Mouse (Mus musculus): ENCODE measurements at regions not wholly inside any gene's neighbourhood (a gene's known extent, or its start where the extent isn't known, plus 50 kb on each side); places are given as distances from the start of the nearest gene placed in this dataset.

DNA sequence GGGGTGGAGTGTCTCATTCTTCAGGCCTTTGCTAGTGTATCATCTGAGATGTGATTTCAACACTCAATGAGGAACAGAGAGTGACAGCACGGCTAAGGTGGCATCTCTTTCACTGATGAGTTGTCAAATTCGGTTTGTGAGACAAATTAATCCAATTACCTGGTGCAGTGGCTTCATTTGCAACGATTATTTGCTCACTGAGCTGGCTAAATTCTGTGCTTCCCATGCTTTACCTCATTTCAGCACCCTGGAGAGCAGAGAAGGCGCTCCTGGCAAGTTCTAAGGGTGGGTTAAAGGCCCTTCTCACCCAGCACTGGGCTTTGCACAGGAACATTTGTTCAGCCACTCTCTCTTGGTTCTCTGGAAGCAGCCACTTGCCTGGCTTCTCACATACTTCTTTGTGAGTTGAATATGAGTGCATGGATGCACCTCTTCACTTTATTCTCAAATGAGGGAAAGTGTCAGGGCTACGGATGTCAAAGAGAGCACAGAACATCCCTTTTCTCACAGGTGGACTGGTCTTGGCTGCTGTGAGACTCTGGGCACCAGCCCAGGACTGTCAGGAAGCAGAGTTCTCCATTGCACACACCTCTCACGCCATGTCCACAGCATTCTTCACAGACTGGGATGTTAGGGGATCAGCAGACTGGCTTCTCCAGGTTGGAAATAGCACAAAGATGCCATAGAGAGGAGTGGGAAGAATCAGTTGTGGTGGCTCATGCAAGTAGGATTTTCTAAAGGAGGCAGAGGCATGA, 193.4 kb downstream of the Sec23ip start:
- H3K36me3 ChIP-seq (ENCODE audit: control insufficient read depth, insufficient read depth, low read length), result no peaks in the 10 kb centered on the region
- 33% methylated on average over 6 of the region's 6 CpGs for WGBS
- H3K4me1 ChIP-seq (ENCODE audit: control insufficient read depth, insufficient read depth, insufficient read length, low read length), result no peaks in the 10 kb centered on the region
- TF ChIP-seq CTCF (IDR thresholded peaks at IDR 0.05; ENCODE audit: extremely low read depth, insufficient read length, insufficient replicate concordance, low read depth, low read length) (no peak), POLR2A (IDR thresholded peaks at IDR 0.05; ENCODE audit: low read depth, low read length) (no peak)
- H3K27me3 ChIP-seq (ENCODE audit: control insufficient read depth, insufficient read depth, low read length), result no peaks in the 10 kb centered on the region
- H3K27ac ChIP-seq (ENCODE audit: insufficient read depth, low read depth, low read length), result no peak overlapping the region
- H3K4me3 ChIP-seq (ENCODE audit: low read depth, low read length), result no peak overlapping the region

DNA sequence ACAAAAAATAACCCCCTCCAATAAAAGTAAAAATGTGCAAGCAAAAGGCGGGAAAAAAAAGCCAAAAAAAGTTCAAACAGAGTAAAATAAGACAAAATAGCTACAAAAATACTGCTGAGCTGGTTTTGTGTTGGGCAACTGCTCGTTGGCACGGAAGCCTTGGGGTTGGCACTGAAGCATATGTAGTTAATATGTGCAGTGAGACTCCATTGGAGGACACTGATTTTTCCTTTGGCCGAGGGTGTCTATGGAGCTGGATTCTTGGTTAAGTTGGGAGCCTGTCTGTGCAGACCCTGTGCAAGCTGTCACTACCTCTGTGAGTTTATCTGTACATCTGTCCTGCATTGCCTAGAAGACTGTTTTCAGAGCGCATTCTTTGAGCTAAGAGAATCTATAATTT, 215.8 kb downstream of the Sec23ip start:
- Histone ChIP-seq H3K4me1 (ENCODE audit: control insufficient read depth, insufficient read depth, insufficient read length, low read length) (no peaks in the 10 kb centered on the region), H3K4me3 (ENCODE audit: low read depth, low read length) (no peak overlapping the region), H3K27me3 (ENCODE audit: control insufficient read depth, insufficient read depth, low read length) (no peaks in the 10 kb centered on the region), H3K27ac (ENCODE audit: insufficient read depth, low read depth, low read length) (no peak overlapping the region), H3K36me3 (ENCODE audit: control insufficient read depth, insufficient read depth, low read length) (no peaks in the 10 kb centered on the region)
- WGBS, result 90% methylated on average over 5 of the region's 5 CpGs
- TF ChIP-seq POLR2A (IDR thresholded peaks at IDR 0.05; ENCODE audit: low read depth, low read length) (no peak), CTCF (IDR thresholded peaks at IDR 0.05; ENCODE audit: extremely low read depth, insufficient read length, insufficient replicate concordance, low read depth, low read length) (no peak)

DNA sequence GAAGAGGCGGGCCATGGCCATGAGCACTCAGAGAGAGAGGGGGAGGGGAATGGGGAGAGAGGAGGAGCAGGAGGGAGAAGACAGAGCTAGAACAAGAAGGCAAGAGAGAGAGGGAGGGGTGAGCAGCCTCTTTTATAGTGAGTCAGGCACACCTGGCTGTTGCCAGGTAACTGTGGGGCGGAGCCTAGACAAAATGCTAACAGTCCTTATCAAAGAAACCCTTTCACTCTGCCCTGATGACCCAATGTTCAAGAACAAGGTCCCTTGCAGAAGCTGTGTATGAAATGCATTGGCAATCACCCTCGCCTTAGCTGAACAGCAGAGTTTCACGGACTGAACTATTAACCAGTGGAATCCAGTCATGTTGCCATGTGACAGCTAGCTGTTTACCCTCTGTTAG, 235.2 kb downstream of the Sec23ip start:
- Histone ChIP-seq H3K4me3 (ENCODE audit: low read depth, low read length) (no peak overlapping the region), H3K27me3 (ENCODE audit: control insufficient read depth, insufficient read depth, low read length) (no peaks in the 10 kb centered on the region), H3K36me3 (ENCODE audit: control insufficient read depth, insufficient read depth, low read length) (no peaks in the 10 kb centered on the region), H3K4me1 (ENCODE audit: control insufficient read depth, insufficient read depth, insufficient read length, low read length) (no peaks in the 10 kb centered on the region), H3K27ac (ENCODE audit: insufficient read depth, low read depth, low read length) (no peak overlapping the region)
- TF ChIP-seq CTCF (IDR thresholded peaks at IDR 0.05; ENCODE audit: extremely low read depth, insufficient read length, insufficient replicate concordance, low read depth, low read length) (no peak), POLR2A (IDR thresholded peaks at IDR 0.05; ENCODE audit: low read depth, low read length) (no peak)
- WGBS, result 30% methylated on average over 3 of the region's 4 CpGs

DNA sequence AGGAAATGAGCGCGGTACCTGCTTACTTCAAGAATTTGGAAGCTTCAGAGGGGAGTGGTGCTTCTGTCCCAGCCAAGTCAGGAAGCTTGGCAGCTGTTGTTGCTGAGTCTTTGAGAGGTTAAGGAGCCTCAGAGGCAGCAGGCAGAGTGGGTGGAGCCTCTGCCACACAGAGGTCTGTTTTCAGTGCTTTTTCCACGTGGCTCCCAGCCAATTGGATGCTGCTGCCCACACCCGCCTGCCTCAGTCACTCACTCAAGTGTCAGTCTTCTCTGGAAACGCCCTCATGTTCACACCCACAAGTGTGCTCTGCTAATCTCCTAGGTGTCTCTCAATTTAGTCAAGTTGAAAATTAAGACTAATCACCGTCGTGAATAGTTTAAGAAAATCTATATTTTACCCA, 236.1 kb downstream of the Sec23ip start:
- no peaks in the 10 kb centered on the region for H3K27me3 ChIP-seq (ENCODE audit: control insufficient read depth, insufficient read depth, low read length)
- WGBS, result 34% methylated on average over 7 of the region's 7 CpGs
- no peak overlapping the region for H3K4me3 ChIP-seq (ENCODE audit: low read depth, low read length)
- H3K27ac ChIP-seq (ENCODE audit: insufficient read depth, low read depth, low read length), result no peak overlapping the region
- no peaks in the 10 kb centered on the region for H3K36me3 ChIP-seq (ENCODE audit: control insufficient read depth, insufficient read depth, low read length)
- TF ChIP-seq CTCF (IDR thresholded peaks at IDR 0.05; ENCODE audit: extremely low read depth, insufficient read length, insufficient replicate concordance, low read depth, low read length) (no peak), POLR2A (IDR thresholded peaks at IDR 0.05; ENCODE audit: low read depth, low read length) (no peak)
- no peaks in the 10 kb centered on the region for H3K4me1 ChIP-seq (ENCODE audit: control insufficient read depth, insufficient read depth, insufficient read length, low read length)

DNA sequence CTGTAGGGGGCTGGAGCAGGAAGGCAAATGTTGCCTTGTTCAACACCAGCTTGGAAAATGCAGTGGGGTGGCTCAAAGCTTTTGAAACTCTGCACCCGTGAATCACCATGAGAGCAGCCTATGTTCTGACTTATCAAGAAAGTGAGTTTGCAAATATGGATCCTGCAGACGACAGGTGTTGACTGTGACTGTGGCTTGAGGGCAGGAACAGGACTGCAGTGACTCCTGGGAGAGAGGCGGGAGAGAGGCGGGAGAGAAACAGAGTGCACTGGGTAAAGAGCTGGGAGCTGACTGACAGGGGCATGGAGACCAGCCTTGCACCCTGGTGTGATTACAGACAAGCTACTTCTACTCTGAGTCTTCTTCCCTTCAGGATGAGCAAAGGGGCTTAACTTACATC, 254.0 kb downstream of the Sec23ip start:
- TF ChIP-seq CTCF (IDR thresholded peaks at IDR 0.05; ENCODE audit: extremely low read depth, insufficient read length, insufficient replicate concordance, low read depth, low read length) (no peak), POLR2A (IDR thresholded peaks at IDR 0.05; ENCODE audit: low read depth, low read length) (no peak)
- Histone ChIP-seq H3K4me1 (ENCODE audit: control insufficient read depth, insufficient read depth, insufficient read length, low read length) (0 out of 2 replicates have a peak, but pooled peaks cover 2% of the 10 kb centered on the region), H3K27ac (ENCODE audit: insufficient read depth, low read depth, low read length) (no peak overlapping the region), H3K4me3 (ENCODE audit: low read depth, low read length) (no peak overlapping the region), H3K27me3 (ENCODE audit: control insufficient read depth, insufficient read depth, low read length) (no peaks in the 10 kb centered on the region), H3K36me3 (ENCODE audit: control insufficient read depth, insufficient read depth, low read length) (no peaks in the 10 kb centered on the region)
- WGBS, result 32% methylated on average over 4 of the region's 4 CpGs

DNA sequence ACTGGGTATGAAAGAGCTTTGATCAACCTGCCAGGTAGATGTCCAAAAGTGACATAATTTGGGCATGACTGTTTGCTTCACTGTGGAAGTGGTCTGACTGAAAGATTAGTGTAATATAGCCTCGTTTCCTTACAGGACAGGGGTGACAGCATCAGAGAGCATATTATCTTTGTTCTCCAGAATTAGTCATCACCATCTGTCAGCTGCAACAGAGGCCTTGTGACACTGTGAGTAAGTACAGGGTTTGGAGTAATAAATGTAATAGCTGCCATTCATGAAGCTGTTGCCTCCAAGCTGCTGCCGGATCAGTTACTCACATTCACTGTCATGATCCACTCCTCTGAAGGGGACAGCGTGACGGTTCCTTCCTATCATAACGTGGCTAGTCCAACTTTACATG, 254.4 kb upstream of the Plpp4 start:
- Histone ChIP-seq H3K27ac (ENCODE audit: insufficient read depth, low read depth, low read length) (no peak overlapping the region), H3K27me3 (ENCODE audit: control insufficient read depth, insufficient read depth, low read length) (no peaks in the 10 kb centered on the region), H3K4me3 (ENCODE audit: low read depth, low read length) (no peak overlapping the region), H3K4me1 (ENCODE audit: control insufficient read depth, insufficient read depth, insufficient read length, low read length) (0 out of 2 replicates have a peak, but pooled peaks cover 2% of the 10 kb centered on the region), H3K36me3 (ENCODE audit: control insufficient read depth, insufficient read depth, low read length) (no peaks in the 10 kb centered on the region)
- TF ChIP-seq CTCF (IDR thresholded peaks at IDR 0.05; ENCODE audit: extremely low read depth, insufficient read length, insufficient replicate concordance, low read depth, low read length) (no peak), POLR2A (IDR thresholded peaks at IDR 0.05; ENCODE audit: low read depth, low read length) (no peak)
- 62% methylated on average over 5 of the region's 5 CpGs for WGBS

DNA sequence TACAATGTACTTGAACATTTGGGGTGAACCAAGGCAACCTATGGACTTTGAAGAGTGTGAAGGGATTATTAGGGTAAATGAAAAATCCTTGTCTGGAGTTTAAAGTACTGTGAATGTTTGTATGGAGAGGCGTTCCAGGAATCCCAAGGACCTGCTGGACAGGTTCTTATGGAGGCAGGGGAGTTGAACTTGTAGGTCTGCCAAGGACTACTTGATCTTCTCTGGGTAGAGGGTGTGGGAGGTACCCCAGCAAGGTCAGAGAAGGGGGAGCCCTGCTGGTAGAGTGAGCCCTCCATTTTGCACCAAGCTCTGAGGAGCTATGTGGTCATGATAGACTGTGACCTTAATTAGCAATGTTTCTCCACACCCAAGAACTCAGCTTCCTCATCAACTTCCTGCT, 253.7 kb upstream of the Plpp4 start:
- Histone ChIP-seq H3K4me3 (ENCODE audit: low read depth, low read length) (no peak overlapping the region), H3K27ac (ENCODE audit: insufficient read depth, low read depth, low read length) (no peak overlapping the region), H3K4me1 (ENCODE audit: control insufficient read depth, insufficient read depth, insufficient read length, low read length) (0 out of 2 replicates have a peak, but pooled peaks cover 2% of the 10 kb centered on the region), H3K36me3 (ENCODE audit: control insufficient read depth, insufficient read depth, low read length) (no peaks in the 10 kb centered on the region), H3K27me3 (ENCODE audit: control insufficient read depth, insufficient read depth, low read length) (no peaks in the 10 kb centered on the region)
- WGBS, result 26% methylated on average over 1 of the region's 1 CpGs
- TF ChIP-seq POLR2A (IDR thresholded peaks at IDR 0.05; ENCODE audit: low read depth, low read length) (no peak), CTCF (IDR thresholded peaks at IDR 0.05; ENCODE audit: extremely low read depth, insufficient read length, insufficient replicate concordance, low read depth, low read length) (no peak)
